Mouse (Mus musculus) spleen, adult 12 weeks (tissue): ENCODE data around the gene Rrbp1.
A peak's percentile ranks its signal among the peaks of the same experiment; 100 is the strongest.

Experiments
- DNase-seq: peaks from one replicate; pipeline ENCODE4 v3.0.0; 2022; ENCODE audit warnings: low spot score

Rrbp1 gene

GRCm38 (mm10) chr2:144005166-144005955 is 5.7 kb downstream of the Rrbp1 start:
- DNase-seq = no peak

- DNase-seq = no peak
Observed at GRCm38 (mm10) chr2:144003544-144003943, 7.5 kb downstream of the Rrbp1 start.

- DNase-seq = no peak
Observed at GRCm38 (mm10) chr2:144002229-144002984, 8.7 kb downstream of the Rrbp1 start.

- DNase-seq = no peak
Observed at GRCm38 (mm10) chr2:143992977-143993376, 18.1 kb downstream of the Rrbp1 start.

GRCm38 (mm10) chr2:143991964-143992672 is 18.9 kb downstream of the Rrbp1 start:
- no peak for DNase-seq

- DNase-seq = no peak
Observed at GRCm38 (mm10) chr2:143990997-143991396, 20.1 kb downstream of the Rrbp1 start.

GRCm38 (mm10) chr2:143988016-143988415 is 23.0 kb downstream of the Rrbp1 start:
- no peak for DNase-seq

GRCm38 (mm10) chr2:143987485-143987884 is 23.6 kb downstream of the Rrbp1 start:
- DNase-seq = no peak

GRCm38 (mm10) chr2:143983482-143983881 is 27.6 kb downstream of the Rrbp1 start:
- DNase-seq = no peak

GRCm38 (mm10) chr2:143982901-143983300 is 28.2 kb downstream of the Rrbp1 start:
- DNase-seq = no peak

- no peak for DNase-seq
Observed at GRCm38 (mm10) chr2:143982152-143982551, 28.9 kb downstream of the Rrbp1 start.

GRCm38 (mm10) chr2:143980781-143981398 is 30.2 kb downstream of the Rrbp1 start:
- DNase-seq = peak; percentile 26

GRCm38 (mm10) chr2:143978444-143979147 is 32.5 kb downstream of the Rrbp1 start:
- no peak for DNase-seq

- DNase-seq = no peak
Observed at GRCm38 (mm10) chr2:143975146-143975649, 35.9 kb downstream of the Rrbp1 start.

GRCm38 (mm10) chr2:143973161-143973560 is 37.9 kb downstream of the Rrbp1 start:
- no peak for DNase-seq

GRCm38 (mm10) chr2:143971887-143972286 is 39.2 kb downstream of the Rrbp1 start:
- DNase-seq = no peak

GRCm38 (mm10) chr2:143970841-143971240 is 40.2 kb downstream of the Rrbp1 start:
- DNase-seq = no peak

- DNase-seq = no peak
Observed at GRCm38 (mm10) chr2:143969260-143969659, 41.8 kb downstream of the Rrbp1 start.

- DNase-seq = no peak
Observed at GRCm38 (mm10) chr2:143963318-143963717, 47.7 kb downstream of the Rrbp1 start.

- DNase-seq = no peak
Observed at GRCm38 (mm10) chr2:143962192-143962591, 48.9 kb downstream of the Rrbp1 start.

- DNase-seq = no peak
Observed at GRCm38 (mm10) chr2:143955746-143956145, 55.3 kb downstream of the Rrbp1 start.
